Mouse (Mus musculus): ENCODE results near the gene Mospd2. TPM values are rescaled to one million over a fixed set of nuclear protein-coding genes. Genes with fewer than 3 reads are reported as not detected.

Gene Mospd2
- polyA plus RNA-seq, 1 experiment: 59.4 TPM

GRCm38 (mm10) chrX:164912993-164913392 lies 67.2 kb downstream of the Mospd2 start:
- TF ChIP-seq POLR2A (IDR thresholded peaks at IDR 0.05; ENCODE audit: borderline replicate concordance, low read depth, low read length) (no peak), CTCF (IDR thresholded peaks at IDR 0.05; ENCODE audit: low read depth, low read length) (no peak)
- H3K4me1 ChIP-seq (ENCODE audit: control insufficient read depth, insufficient read depth, low read length): no peaks in the 10 kb centered on the region
- H3K27ac ChIP-seq (ENCODE audit: insufficient read depth, low read depth, low read length): no peak overlapping the region
- no peak overlapping the region for H3K4me3 ChIP-seq (ENCODE audit: insufficient read depth, low read length)

- no peak overlapping the region for H3K4me3 ChIP-seq (ENCODE audit: insufficient read depth, low read length)
- H3K27ac ChIP-seq (ENCODE audit: insufficient read depth, low read depth, low read length): no peak overlapping the region
- no peaks in the 10 kb centered on the region for H3K4me1 ChIP-seq (ENCODE audit: control insufficient read depth, insufficient read depth, low read length)
- TF ChIP-seq CTCF (IDR thresholded peaks at IDR 0.05; ENCODE audit: low read depth, low read length) (no peak), POLR2A (IDR thresholded peaks at IDR 0.05; ENCODE audit: borderline replicate concordance, low read depth, low read length) (no peak)
These were observed 68.0 kb downstream of the Mospd2 start for GRCm38 (mm10) chrX:164912186-164912585.

- no peak for TF ChIP-seq CTCF (IDR thresholded peaks at IDR 0.05; ENCODE audit: low read depth, low read length)
- no peak overlapping the region for H3K4me3 ChIP-seq (ENCODE audit: insufficient read depth, low read length)
These were observed 78.3 kb downstream of the Mospd2 start for GRCm38 (mm10) chrX:164901847-164902246.

GRCm38 (mm10) chrX:164899805-164900204 lies 80.4 kb downstream of the Mospd2 start:
- H3K4me1 ChIP-seq (ENCODE audit: control insufficient read depth, insufficient read depth, low read length): no peaks in the 10 kb centered on the region
- no peak overlapping the region for H3K27ac ChIP-seq (ENCODE audit: insufficient read depth, low read depth, low read length)
- no peak for TF ChIP-seq CTCF (IDR thresholded peaks at IDR 0.05; ENCODE audit: low read depth, low read length)
- TF ChIP-seq POLR2A (IDR thresholded peaks at IDR 0.05; ENCODE audit: borderline replicate concordance, low read depth, low read length): no peak
- no peak overlapping the region for H3K4me3 ChIP-seq (ENCODE audit: insufficient read depth, low read length)

More at GRCm38 (mm10) chrX:164901847-164902246, 78.3 kb downstream of the Mospd2 start:
- H3K27ac ChIP-seq (ENCODE audit: insufficient read depth, low read depth, low read length): no peak overlapping the region
- H3K4me1 ChIP-seq (ENCODE audit: control insufficient read depth, insufficient read depth, low read length): no peaks in the 10 kb centered on the region

GRCm38 (mm10) chrX:164886260-164886659 lies 93.9 kb downstream of the Mospd2 start:
- TF ChIP-seq POLR2A (IDR thresholded peaks at IDR 0.05; ENCODE audit: borderline replicate concordance, low read depth, low read length) (no peak), CTCF (IDR thresholded peaks at IDR 0.05; ENCODE audit: low read depth, low read length) (no peak)
- no peaks in the 10 kb centered on the region for H3K4me1 ChIP-seq (ENCODE audit: control insufficient read depth, insufficient read depth, low read length)
- no peak overlapping the region for H3K27ac ChIP-seq (ENCODE audit: insufficient read depth, low read depth, low read length)
- H3K4me3 ChIP-seq (ENCODE audit: insufficient read depth, low read length): no peak overlapping the region

Other genes starting within 250 kb of the Mospd2 start
- gene Fancb, start 217 bp upstream of the Mospd2 start, polyA plus RNA-seq (2012; ENCODE audit: insufficient read depth, insufficient read length, missing spikeins): 3.1 and 3.4 TPM in 2 replicates
- gene Gm17604, start 24.5 kb upstream of the Mospd2 start, polyA plus RNA-seq (2012; ENCODE audit: insufficient read depth, insufficient read length, missing spikeins): not detected in 2 replicates

Data from bone marrow macrophage, adult 2 months (primary cell).